Mouse (Mus musculus): ENCODE measurements around the gene Dusp16. TPM values are rescaled to one million over a fixed set of nuclear protein-coding genes. Genes with fewer than 3 reads are reported as not detected.
A peak's percentile ranks its signal among the peaks of the same experiment; 100 is the strongest.

Gene Dusp16
- 13.2 and 16.7 TPM in 2 replicates for polyA plus RNA-seq (2016; fragmentation: Nextera tagmentation; extraction: Ambion mirVana)

DNA sequence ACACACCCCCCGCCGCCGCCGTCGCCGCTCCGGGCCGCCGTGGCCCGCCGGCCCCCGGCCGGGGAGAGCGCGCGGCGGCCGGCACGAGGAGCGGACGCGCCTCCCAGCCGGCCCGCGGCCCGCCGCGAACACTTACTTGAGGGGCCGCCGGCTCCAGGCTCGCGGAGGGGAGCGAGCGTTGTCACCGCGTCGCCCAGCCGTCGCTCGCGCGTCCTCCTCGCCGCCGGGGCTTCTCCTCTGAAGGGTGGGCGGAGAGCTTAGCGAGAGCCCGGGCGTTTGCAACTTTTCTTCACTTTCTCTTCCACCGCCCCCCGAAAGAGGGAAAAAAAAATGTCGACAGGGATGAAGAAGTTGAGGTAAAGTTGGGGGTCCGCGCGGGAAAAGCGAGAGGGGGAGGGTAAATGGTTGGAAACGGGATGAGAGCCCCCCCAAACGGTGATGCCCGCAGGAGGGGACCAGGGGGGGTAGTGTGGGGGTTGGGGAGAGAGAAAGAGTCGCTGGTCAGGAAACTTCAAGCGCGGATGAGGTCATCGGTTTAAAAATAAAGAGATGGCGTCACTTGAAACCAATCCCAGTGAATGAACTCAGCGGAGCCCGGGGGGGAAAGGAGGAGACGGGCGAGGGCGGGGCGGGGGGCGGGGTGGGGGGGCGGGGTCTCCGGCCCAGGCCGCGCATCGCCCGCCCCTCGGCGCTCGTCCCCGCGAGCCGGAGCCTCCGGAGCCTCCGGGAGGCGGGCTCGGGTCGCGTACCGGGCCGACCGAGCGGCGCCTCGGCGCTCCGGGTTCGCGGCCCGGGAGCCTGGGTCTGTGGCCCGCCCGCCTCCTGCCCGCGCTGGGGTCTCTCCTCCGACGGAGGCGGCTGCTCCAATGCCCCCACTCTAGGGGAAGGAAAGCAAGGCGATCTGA, at the start of gene Dusp16:
Dusp16 (minus strand) TSS at position 485 of the 905 bp plus-strand sequence.
- H3K4me3 ChIP-seq, result peak within 1 kb of the TSS; percentile 84
- DNase-seq (ENCODE audit: low spot score), result peak; percentile 96
- WGBS, result 2% methylated on average over 91 of the region's 108 CpGs
- H3K27ac ChIP-seq, result peak within 1 kb of the TSS; percentile 99
- no peaks in the 10 kb centered on the region for H3K36me3 ChIP-seq
- no peaks in the 10 kb centered on the region for H3K9me3 ChIP-seq
- peaks cover 12% of the 10 kb centered on the region for H3K4me1 ChIP-seq
- H3K27me3 ChIP-seq (ENCODE audit: insufficient read depth, poor library complexity, severe bottlenecking), result no peaks in the 10 kb centered on the region

DNA sequence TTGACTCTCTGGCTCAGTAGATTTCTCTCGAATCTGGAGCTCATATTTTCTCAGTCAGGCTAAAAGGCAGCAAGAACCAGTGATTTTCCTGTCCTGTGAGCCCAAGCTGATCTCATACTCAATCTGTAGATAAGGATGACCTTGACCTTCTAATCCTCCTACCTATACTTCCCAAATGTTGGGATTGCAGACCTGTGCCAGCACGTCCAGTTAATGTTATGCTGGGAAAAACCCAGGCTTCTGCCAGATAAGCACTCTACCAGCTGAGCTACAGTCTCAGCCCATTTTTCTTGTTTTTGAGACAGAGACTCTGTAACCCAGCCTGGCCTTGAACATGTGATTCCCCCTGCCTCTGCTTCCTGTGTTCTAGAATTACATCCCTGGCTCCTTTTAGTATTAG, 47.9 kb upstream of the Dusp16 start:
- Histone ChIP-seq H3K9me3 (no peaks in the 10 kb centered on the region), H3K4me3 (no peak overlapping the region), H3K27me3 (ENCODE audit: insufficient read depth, poor library complexity, severe bottlenecking) (no peaks in the 10 kb centered on the region), H3K4me1 (no peaks in the 10 kb centered on the region), H3K36me3 (no peaks in the 10 kb centered on the region), H3K27ac (no peak overlapping the region)
- no peak for DNase-seq (ENCODE audit: low spot score)
- WGBS, result 61% methylated on average over 2 of the region's 2 CpGs

DNA sequence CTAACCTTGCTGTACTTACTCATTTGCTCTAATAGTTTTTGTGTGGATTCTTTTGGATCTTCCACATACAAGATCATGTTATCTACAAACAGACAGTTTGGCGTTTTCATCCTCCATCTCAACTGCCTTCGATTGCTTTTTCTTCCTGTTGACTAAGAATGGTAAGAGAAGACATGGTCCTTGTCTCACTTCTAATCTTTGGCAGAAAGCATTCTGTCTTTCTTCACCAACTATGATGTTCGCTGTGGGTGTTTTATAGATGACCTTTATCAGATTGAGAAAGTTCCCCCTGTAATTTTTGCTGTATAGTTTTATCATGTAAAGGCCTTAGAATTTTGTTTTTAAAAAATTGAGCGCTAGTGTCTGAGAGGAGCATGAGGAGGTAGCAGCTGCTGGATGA, 45.7 kb upstream of the Dusp16 start:
- Histone ChIP-seq H3K27me3 (ENCODE audit: insufficient read depth, poor library complexity, severe bottlenecking) (no peaks in the 10 kb centered on the region), H3K4me1 (no peaks in the 10 kb centered on the region), H3K36me3 (no peaks in the 10 kb centered on the region), H3K4me3 (no peak overlapping the region), H3K27ac (no peak overlapping the region), H3K9me3 (no peaks in the 10 kb centered on the region)
- DNase-seq (ENCODE audit: low spot score), result no peak
- 80% methylated on average over 4 of the region's 4 CpGs for WGBS

DNA sequence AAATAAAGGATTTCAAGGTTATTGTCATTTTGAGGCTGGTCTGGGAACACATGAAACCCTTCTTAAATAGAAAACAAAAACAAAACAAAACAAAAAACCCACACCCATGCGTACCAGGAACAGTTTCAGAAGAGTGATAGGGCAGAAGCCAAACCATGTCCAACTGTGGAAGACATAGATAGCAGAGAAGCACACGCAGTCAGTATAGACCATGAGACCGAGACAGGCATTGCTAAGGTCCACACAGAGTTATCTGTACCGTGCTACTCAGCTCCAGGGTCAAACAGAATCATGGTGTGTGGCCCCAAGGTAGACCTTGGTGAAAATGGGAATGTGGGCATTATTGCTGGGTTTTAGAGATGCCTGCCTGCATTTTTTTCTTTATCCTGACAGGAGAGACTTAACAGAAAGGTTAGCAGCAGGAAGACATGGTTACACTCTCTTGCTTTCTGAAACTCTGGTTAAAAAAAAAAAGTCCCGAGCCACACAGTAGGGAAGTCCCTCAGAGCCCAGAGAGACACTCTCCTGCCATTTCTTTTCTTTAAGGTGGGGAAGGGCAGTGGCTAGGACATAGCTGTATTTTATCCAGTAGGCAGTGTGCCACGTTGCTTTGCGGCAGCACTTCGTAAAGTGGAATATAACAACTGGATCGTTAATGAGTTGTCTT, 42.3 kb upstream of the Dusp16 start:
- DNase-seq (ENCODE audit: low spot score), result no peak
- 80% methylated on average over 9 of the region's 9 CpGs for WGBS

DNA sequence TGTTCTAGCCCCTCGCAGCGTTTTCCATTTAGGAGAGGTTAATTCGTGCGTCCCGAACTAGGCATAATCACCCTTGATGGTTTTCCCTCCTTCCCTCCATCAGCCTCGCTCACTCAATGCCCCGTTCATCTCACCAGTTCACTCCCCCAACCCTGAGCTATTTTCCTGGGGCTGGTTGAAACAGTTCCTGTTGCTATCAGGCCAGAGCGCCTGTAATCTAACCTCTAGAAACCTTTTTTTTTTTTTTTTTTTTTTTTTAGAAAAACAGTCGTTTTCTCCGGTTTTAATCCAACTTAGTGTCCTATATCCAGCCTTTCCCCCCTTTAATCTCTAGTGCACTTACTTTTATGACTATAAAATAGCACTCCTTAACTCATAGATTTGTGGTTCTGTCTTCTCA, 38.4 kb upstream of the Dusp16 start:
- H3K4me1 ChIP-seq, result peaks cover 9% of the 10 kb centered on the region
- H3K36me3 ChIP-seq, result no peaks in the 10 kb centered on the region
- H3K27ac ChIP-seq, result peak overlapping the region; percentile 95
- no peaks in the 10 kb centered on the region for H3K27me3 ChIP-seq (ENCODE audit: insufficient read depth, poor library complexity, severe bottlenecking)
- H3K4me3 ChIP-seq, result peak overlapping the region; percentile 75
- WGBS, result 5% methylated on average over 10 of the region's 10 CpGs
- no peak for DNase-seq (ENCODE audit: low spot score)
- H3K9me3 ChIP-seq, result no peaks in the 10 kb centered on the region

More for the DNA sequence above, 42.3 kb upstream of the Dusp16 start:
- Histone ChIP-seq H3K36me3 (no peaks in the 10 kb centered on the region), H3K27me3 (ENCODE audit: insufficient read depth, poor library complexity, severe bottlenecking) (no peaks in the 10 kb centered on the region), H3K27ac (no peak overlapping the region), H3K9me3 (no peaks in the 10 kb centered on the region), H3K4me1 (no peaks in the 10 kb centered on the region), H3K4me3 (no peak overlapping the region)

- H3K36me3 ChIP-seq, result no peaks in the 10 kb centered on the region
- H3K27ac ChIP-seq, result peak within 1 kb of the TSS; percentile 95
- under 1% methylated on average over 57 of the region's 58 CpGs for WGBS
- no peaks in the 10 kb centered on the region for H3K27me3 ChIP-seq (ENCODE audit: insufficient read depth, poor library complexity, severe bottlenecking)
- peak within 1 kb of the TSS; percentile 75 for H3K4me3 ChIP-seq
- no peaks in the 10 kb centered on the region for H3K9me3 ChIP-seq
- DNase-seq (ENCODE audit: low spot score), result peak; percentile 100
- peaks cover 9% of the 10 kb centered on the region for H3K4me1 ChIP-seq
Measured at GRCm38 (mm10) chr6:134829786-134830700, 37.6 kb upstream of the Dusp16 start, which contains the start of gene Crebl2. Gene Crebl2 (plus strand): TSS chr6:134830154.

DNA sequence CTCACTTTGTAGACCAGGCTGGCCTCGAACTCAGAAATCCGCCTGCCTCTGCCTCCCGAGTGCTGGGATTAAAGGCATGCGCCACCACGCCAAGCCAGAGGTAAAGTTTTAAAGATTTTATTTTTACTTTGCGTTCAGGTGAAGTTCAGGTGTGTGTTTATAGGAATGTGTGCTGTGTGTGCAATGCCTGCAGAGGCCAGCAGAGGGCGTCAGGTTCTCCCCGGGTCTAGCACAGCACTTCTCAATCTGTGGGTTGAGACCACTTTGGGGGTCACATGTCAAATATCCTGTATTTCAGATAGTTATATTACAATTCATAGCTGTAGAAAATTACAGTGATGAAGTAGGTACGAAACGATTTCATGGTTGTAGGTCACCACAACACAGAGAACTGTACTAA, 30.4 kb upstream of the Dusp16 start:
- no peaks in the 10 kb centered on the region for H3K36me3 ChIP-seq
- no peaks in the 10 kb centered on the region for H3K9me3 ChIP-seq
- DNase-seq (ENCODE audit: low spot score), result no peak
- H3K4me3 ChIP-seq, result no peak overlapping the region
- no peak overlapping the region for H3K27ac ChIP-seq
- WGBS, result 58% methylated on average over 10 of the region's 10 CpGs
- no peaks in the 10 kb centered on the region for H3K4me1 ChIP-seq
- H3K27me3 ChIP-seq (ENCODE audit: insufficient read depth, poor library complexity, severe bottlenecking), result no peaks in the 10 kb centered on the region

DNA sequence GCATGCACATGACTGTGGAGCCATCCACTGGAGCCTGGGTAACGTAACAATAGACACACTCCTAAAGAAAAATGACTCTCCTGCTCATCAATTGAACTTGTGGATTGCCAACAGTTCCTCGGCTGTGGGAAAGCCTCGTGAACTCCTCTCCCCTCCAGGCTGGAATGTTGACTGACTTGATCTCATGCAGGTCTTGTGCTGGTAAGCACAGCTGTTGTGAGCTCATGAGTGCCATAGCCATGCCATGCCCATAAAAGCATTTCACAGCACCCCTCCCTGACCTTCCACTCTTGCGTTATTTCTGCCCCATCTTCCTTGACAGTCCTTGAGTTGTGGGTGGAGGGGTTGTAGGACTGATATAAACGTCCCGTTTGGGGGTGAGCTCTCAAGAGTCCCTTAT, 28.0 kb upstream of the Dusp16 start:
- DNase-seq (ENCODE audit: low spot score), result no peak
- H3K4me3 ChIP-seq, result no peak overlapping the region
- WGBS, result 63% methylated on average over 6 of the region's 6 CpGs
- H3K9me3 ChIP-seq, result no peaks in the 10 kb centered on the region
- H3K4me1 ChIP-seq, result 0 out of 2 replicates have a peak, but pooled peaks cover 4% of the 10 kb centered on the region
- H3K27me3 ChIP-seq (ENCODE audit: insufficient read depth, poor library complexity, severe bottlenecking), result no peaks in the 10 kb centered on the region
- H3K27ac ChIP-seq, result no peak overlapping the region
- no peaks in the 10 kb centered on the region for H3K36me3 ChIP-seq

DNA sequence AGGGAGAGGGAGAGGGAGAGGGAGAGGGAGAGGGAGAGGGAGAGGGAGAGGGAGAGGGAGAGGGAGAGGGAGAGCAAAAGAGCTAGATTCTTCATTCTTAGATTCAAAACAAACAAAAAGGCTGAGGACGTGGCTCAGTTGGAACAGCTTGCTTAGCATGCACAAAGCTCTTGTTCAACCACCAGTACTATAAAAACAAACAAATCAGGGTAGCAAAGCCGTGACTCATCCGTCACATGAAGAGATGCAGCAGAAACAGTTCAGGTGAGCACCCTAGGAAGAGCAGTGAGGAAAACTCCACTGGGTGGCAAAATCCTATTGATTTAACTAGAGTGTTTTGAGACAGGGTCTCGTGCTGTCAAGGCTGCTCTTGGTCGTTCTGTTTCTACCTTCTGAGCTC, 27.3 kb upstream of the Dusp16 start:
- H3K4me3 ChIP-seq, result no peak overlapping the region
- no peaks in the 10 kb centered on the region for H3K9me3 ChIP-seq
- H3K27me3 ChIP-seq (ENCODE audit: insufficient read depth, poor library complexity, severe bottlenecking), result no peaks in the 10 kb centered on the region
- 54% methylated on average over 5 of the region's 5 CpGs for WGBS
- H3K27ac ChIP-seq, result no peak overlapping the region
- no peak for DNase-seq (ENCODE audit: low spot score)
- H3K4me1 ChIP-seq, result 0 out of 2 replicates have a peak, but pooled peaks cover 4% of the 10 kb centered on the region
- no peaks in the 10 kb centered on the region for H3K36me3 ChIP-seq

GRCm38 (mm10) chr6:134817051-134817928, 24.9 kb upstream of the Dusp16 start:
- 57% methylated on average over 12 of the region's 12 CpGs for WGBS

DNA sequence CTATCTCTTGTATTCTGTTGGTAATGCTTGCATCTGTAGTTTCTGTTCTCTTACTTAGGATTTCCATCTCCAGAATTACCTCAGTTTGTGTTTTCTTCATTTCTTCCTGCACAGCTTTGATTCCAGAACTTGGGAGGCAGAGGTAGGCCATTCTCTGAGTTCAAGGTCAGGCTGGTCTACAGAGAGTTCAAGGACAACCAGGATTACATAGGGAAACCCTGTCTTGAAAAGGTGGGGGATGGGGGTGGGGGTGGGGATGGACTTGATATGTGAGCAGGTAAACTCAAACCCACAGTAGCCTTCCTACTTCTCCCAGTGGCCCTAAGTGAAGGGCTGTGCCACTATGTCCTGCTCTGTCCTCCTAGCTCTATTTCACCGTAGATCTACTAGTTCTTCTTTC, 20.6 kb upstream of the Dusp16 start:
- no peak overlapping the region for H3K4me3 ChIP-seq
- no peaks in the 10 kb centered on the region for H3K27me3 ChIP-seq (ENCODE audit: insufficient read depth, poor library complexity, severe bottlenecking)
- no peaks in the 10 kb centered on the region for H3K36me3 ChIP-seq
- no peaks in the 10 kb centered on the region for H3K9me3 ChIP-seq
- no peak for DNase-seq (ENCODE audit: low spot score)
- H3K4me1 ChIP-seq, result 0 out of 2 replicates have a peak, but pooled peaks cover 4% of the 10 kb centered on the region
- no peak overlapping the region for H3K27ac ChIP-seq
- WGBS, result 81% methylated on average over 1 of the region's 1 CpGs

More at GRCm38 (mm10) chr6:134817051-134817928, 24.9 kb upstream of the Dusp16 start:
- H3K27me3 ChIP-seq (ENCODE audit: insufficient read depth, poor library complexity, severe bottlenecking), result no peaks in the 10 kb centered on the region
- no peak overlapping the region for H3K27ac ChIP-seq
- no peaks in the 10 kb centered on the region for H3K36me3 ChIP-seq
- 0 out of 2 replicates have a peak, but pooled peaks cover 4% of the 10 kb centered on the region for H3K4me1 ChIP-seq
- no peaks in the 10 kb centered on the region for H3K9me3 ChIP-seq
- DNase-seq (ENCODE audit: low spot score), result no peak
- H3K4me3 ChIP-seq, result no peak overlapping the region

GRCm38 (mm10) chr6:134807794-134808193, 15.4 kb upstream of the Dusp16 start:
- H3K4me1 ChIP-seq, result no peaks in the 10 kb centered on the region
- H3K4me3 ChIP-seq, result no peak overlapping the region
- H3K9me3 ChIP-seq, result no peaks in the 10 kb centered on the region
- DNase-seq (ENCODE audit: low spot score), result no peak
- no peaks in the 10 kb centered on the region for H3K36me3 ChIP-seq
- WGBS, result 88% methylated on average over 11 of the region's 11 CpGs
- H3K27ac ChIP-seq, result no peak overlapping the region
- no peaks in the 10 kb centered on the region for H3K27me3 ChIP-seq (ENCODE audit: insufficient read depth, poor library complexity, severe bottlenecking)
